Mouse (Mus musculus): ENCODE results near the gene Mphosph6. TPM values are rescaled to one million over a fixed set of nuclear protein-coding genes. Genes with fewer than 3 reads are reported as not detected.

Gene Mphosph6
- polyA plus RNA-seq, 1 experiment from 2014 or later: 54.5 TPM

DNA sequence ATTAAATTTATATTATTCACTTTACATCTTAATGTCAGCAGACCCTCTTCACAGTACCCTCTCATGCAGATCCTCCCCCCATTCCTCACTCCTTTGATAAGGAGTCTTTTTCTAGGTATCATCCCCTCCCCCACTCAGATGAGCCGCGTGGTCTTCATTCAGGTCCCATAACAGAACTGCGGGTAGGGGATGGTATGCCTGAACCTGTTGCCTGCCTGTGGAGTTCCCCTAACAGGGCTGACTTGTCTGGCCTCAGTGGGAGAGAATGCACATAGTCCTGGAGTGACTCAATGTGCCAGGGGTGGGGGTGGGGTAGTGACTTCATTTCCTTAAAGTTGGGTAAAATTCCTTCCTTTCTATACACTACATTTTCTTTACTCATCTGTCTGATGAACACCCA is 15.3 kb downstream of the Mphosph6 start:
- Histone ChIP-seq H3K9ac (no peak overlapping the region), H3K27me3 (replicated peaks) (no peaks in the 10 kb centered on the region), H3K4me3 (replicated peaks) (no peak overlapping the region), H3K36me3 (peaks cover 20% of the 10 kb centered on the region), H3K27ac (no peak overlapping the region), H3K4me1 (replicated peaks) (no peaks in the 10 kb centered on the region), H3K4me2 (replicated peaks) (no peak overlapping the region), H3K9me3 (no peaks in the 10 kb centered on the region)
- ATAC-seq: no peak
- WGBS: 90% methylated on average over 3 of the region's 3 CpGs

DNA sequence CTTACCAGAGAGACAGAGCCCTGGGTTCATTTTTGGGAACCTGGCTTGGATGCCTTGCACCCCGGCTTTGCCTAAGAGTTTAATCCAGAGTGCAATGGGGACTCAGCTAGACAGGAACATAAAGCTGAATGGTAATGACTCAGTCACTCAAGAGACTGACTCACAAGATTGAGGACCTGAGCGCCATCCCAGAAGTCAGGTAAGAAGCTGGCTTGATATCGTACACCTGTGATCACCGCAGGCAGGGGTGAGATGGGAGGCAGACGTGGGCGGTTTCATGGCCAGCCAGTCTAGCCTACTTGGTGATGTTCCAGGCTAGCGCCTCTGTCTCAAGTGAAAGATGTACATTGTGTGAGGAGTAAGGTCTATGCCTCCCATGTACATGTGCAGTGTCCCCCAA is 18.7 kb downstream of the Mphosph6 start:
- Histone ChIP-seq H3K27me3 (replicated peaks) (no peaks in the 10 kb centered on the region), H3K4me3 (replicated peaks) (no peak overlapping the region)
- no peak for ATAC-seq

DNA sequence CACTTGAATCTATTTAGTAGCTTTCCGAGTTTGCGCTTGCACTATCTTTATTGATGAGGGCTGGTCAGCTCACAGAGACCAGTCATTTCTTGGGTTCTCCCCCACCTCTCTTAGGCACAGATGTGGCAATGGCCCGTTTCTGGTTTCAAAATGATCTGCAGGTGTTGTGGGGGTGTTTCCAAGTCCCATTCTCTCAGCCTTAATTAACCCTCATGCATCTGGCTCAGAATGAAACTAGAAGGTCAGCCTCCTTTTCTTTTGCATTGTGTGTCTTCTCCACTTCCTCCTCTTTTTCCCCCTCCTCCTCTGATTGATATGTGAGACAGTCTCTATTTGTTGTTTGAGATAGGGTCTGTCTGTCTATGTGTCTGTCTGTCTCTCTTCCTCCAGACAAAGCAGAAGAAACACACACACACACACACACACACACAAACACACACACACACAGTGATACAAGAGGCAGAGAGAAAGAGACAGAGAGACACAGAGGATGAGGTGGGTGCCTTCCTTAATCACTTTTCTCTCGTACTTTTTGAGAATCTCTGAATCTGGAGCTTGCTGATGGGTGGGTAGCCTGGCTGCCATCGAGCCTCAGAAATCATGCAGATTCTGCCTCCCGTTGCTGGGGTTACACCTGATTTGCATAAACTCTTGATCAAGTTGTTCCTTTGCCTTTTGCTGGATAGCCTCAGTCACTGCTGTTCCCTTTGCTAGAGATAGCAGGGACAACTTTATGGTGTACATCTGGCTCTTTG is 20.2 kb downstream of the Mphosph6 start:
- WGBS: 68% methylated on average over 6 of the region's 6 CpGs
- Histone ChIP-seq H3K4me2 (replicated peaks) (no peak overlapping the region), H3K9me3 (no peaks in the 10 kb centered on the region), H3K27me3 (replicated peaks) (no peaks in the 10 kb centered on the region), H3K4me1 (replicated peaks) (no peaks in the 10 kb centered on the region), H3K4me3 (replicated peaks) (no peak overlapping the region), H3K27ac (no peak overlapping the region), H3K9ac (no peak overlapping the region), H3K36me3 (no peaks in the 10 kb centered on the region)
- ATAC-seq: no peak

More for the DNA sequence above, 18.7 kb downstream of the Mphosph6 start:
- Histone ChIP-seq H3K9ac (no peak overlapping the region), H3K4me1 (replicated peaks) (no peaks in the 10 kb centered on the region), H3K27ac (no peak overlapping the region), H3K9me3 (no peaks in the 10 kb centered on the region), H3K4me2 (replicated peaks) (no peak overlapping the region), H3K36me3 (no peaks in the 10 kb centered on the region)
- 87% methylated on average over 7 of the region's 7 CpGs for WGBS

DNA sequence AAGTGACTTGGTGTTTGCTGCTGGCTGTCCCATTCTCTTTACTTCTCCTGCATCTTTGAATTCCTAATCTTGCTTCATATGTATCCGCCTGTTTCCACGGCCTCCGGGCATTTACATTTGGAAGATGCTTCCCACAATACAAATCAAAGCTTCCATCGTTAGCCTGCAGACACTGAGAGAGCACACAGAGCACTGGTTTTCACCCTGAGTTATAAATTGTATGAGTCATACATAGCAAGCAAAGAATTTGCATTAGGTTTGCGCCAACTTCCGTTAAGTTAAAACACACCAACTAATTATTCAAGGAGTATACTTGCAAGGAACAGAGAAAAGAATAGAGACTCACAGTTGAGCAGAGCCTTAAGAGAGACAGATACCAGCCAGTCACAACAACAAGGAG is 22.4 kb downstream of the Mphosph6 start:
- Histone ChIP-seq H3K4me2 (replicated peaks) (no peak overlapping the region), H3K9me3 (no peaks in the 10 kb centered on the region), H3K4me1 (replicated peaks) (no peaks in the 10 kb centered on the region), H3K27me3 (replicated peaks) (no peaks in the 10 kb centered on the region), H3K4me3 (replicated peaks) (no peak overlapping the region), H3K27ac (no peak overlapping the region), H3K36me3 (no peaks in the 10 kb centered on the region), H3K9ac (no peak overlapping the region)
- ATAC-seq: no peak
- WGBS: 60% methylated on average over 6 of the region's 6 CpGs

DNA sequence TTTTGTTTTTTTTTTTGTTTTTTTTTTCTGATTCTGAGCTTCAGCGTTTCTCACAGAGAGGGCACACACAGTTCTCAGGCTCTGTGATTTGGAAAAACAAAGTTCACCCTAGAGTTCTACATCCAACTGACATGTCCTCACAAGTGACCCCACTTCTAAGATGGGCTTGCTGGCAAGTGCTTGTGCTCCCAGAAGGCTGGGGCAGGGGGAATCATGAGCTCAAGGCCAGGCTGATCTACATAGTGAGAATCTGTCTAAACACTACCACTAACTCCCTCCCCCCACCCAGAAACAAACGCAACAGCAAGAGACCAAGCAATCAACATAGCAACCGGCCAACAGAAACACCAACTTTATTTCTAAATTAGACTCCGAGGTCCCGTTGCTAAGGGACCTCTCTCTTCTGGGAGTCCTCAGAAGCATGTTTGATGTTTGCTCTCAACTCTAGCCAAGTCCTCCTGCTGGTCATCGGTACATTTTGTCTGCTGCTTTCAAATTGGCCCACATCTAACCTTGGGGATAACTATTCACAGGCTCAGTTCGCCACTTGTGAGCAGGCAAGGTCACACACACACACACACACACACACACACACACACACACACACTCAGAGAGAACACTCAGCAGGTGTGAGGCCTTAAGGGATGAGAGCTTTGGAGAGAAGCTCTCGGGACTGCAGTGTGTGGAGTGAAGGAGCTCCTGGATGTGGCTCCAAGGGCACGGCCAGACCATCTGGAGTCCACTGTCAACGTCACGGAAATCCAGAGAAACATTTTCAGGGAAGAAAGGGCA is 23.0 kb downstream of the Mphosph6 start:
- no peak for ATAC-seq
- H3K4me3 ChIP-seq (replicated peaks): no peak overlapping the region

DNA sequence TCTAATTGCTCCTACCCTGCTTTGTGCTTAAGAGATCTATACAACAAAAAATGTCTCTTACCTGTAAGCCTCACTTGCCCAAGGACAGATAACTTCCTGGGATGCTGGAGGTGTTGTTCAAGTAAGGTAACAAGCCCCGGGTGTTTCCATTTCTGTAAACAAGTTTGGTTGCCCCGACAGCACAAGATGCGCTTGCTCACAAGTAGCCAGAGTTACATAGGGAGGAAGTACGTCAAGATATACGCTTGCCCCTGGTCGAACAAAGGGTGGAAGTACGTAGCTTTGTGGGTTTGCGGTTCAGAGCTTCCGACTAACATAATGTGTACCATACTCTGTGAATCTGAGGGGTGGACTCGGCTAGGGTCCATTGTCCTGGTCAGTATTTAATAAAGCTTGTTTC is 25.7 kb downstream of the Mphosph6 start:
- H3K27me3 ChIP-seq (replicated peaks): no peaks in the 10 kb centered on the region
- no peak for ATAC-seq
- no peak overlapping the region for H3K27ac ChIP-seq
- no peak overlapping the region for H3K9ac ChIP-seq
- no peak overlapping the region for H3K4me2 ChIP-seq (replicated peaks)
- no peaks in the 10 kb centered on the region for H3K4me1 ChIP-seq (replicated peaks)
- H3K36me3 ChIP-seq: no peaks in the 10 kb centered on the region
- WGBS: 79% methylated on average over 10 of the region's 10 CpGs
- H3K9me3 ChIP-seq: no peaks in the 10 kb centered on the region
- no peak overlapping the region for H3K4me3 ChIP-seq (replicated peaks)

More for the DNA sequence above, 23.0 kb downstream of the Mphosph6 start:
- Histone ChIP-seq H3K4me2 (replicated peaks) (no peak overlapping the region), H3K36me3 (no peaks in the 10 kb centered on the region), H3K9ac (no peak overlapping the region), H3K4me1 (replicated peaks) (no peaks in the 10 kb centered on the region), H3K27ac (no peak overlapping the region), H3K27me3 (replicated peaks) (no peaks in the 10 kb centered on the region), H3K9me3 (no peaks in the 10 kb centered on the region)
- WGBS: 62% methylated on average over 11 of the region's 11 CpGs

- ATAC-seq: no peak
- 46% methylated on average over 10 of the region's 10 CpGs for WGBS
- no peak overlapping the region for H3K27ac ChIP-seq
- H3K9ac ChIP-seq: no peak overlapping the region
- no peaks in the 10 kb centered on the region for H3K4me1 ChIP-seq (replicated peaks)
- H3K9me3 ChIP-seq: no peaks in the 10 kb centered on the region
- no peak overlapping the region for H3K4me3 ChIP-seq (replicated peaks)
- H3K4me2 ChIP-seq (replicated peaks): no peak overlapping the region
- H3K36me3 ChIP-seq: no peaks in the 10 kb centered on the region
- H3K27me3 ChIP-seq (replicated peaks): no peaks in the 10 kb centered on the region
Observed at GRCm38 (mm10) chr8:117775626-117776025, 26.1 kb downstream of the Mphosph6 start.

DNA sequence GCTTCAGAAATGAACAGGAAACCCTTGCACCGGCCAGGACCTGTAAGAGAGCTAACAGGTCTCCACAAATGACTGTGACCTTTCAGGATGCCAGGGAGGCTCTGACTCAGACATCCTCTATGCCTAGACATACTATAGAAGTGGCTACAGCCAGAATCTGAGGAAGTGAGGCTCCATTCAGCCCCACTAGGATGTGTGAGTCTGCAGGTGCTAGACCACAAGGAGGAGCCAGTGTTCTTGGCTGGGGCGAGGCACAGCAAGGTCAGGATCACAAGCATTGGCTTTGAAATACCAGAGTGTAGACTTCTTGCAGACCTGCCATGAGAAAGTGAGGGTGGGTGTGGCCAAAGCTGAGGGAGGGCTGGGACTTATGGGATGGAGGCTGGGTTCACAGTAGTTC is 29.1 kb downstream of the Mphosph6 start:
- no peak overlapping the region for H3K4me2 ChIP-seq (replicated peaks)
- H3K27ac ChIP-seq: no peak overlapping the region
- no peaks in the 10 kb centered on the region for H3K4me1 ChIP-seq (replicated peaks)
- no peaks in the 10 kb centered on the region for H3K27me3 ChIP-seq (replicated peaks)
- no peak for ATAC-seq
- 41% methylated on average over 2 of the region's 2 CpGs for WGBS
- H3K9me3 ChIP-seq: no peaks in the 10 kb centered on the region
- no peaks in the 10 kb centered on the region for H3K36me3 ChIP-seq
- no peak overlapping the region for H3K9ac ChIP-seq
- no peak overlapping the region for H3K4me3 ChIP-seq (replicated peaks)

DNA sequence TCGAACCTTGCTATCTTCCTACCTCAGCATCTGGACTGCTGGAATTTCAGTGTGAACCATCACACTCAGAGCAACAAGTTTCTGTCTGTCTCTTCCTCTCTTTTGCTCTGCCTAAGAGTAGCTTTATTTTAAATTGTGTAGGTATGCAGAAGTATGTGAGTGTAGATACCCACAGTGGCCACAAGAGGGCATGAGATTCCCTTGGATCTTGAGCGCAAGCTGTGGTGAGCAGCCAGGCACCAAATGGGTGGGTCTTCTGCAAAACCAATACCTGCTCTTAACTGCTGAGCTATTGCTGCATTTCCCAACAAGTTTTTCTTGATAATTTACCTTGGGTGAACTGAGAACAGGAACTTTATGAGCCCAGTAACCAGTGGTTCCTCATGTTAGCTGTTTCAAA is 29.6 kb downstream of the Mphosph6 start:
- 69% methylated on average over 2 of the region's 2 CpGs for WGBS
- no peak for ATAC-seq
- no peak overlapping the region for H3K27ac ChIP-seq

DNA sequence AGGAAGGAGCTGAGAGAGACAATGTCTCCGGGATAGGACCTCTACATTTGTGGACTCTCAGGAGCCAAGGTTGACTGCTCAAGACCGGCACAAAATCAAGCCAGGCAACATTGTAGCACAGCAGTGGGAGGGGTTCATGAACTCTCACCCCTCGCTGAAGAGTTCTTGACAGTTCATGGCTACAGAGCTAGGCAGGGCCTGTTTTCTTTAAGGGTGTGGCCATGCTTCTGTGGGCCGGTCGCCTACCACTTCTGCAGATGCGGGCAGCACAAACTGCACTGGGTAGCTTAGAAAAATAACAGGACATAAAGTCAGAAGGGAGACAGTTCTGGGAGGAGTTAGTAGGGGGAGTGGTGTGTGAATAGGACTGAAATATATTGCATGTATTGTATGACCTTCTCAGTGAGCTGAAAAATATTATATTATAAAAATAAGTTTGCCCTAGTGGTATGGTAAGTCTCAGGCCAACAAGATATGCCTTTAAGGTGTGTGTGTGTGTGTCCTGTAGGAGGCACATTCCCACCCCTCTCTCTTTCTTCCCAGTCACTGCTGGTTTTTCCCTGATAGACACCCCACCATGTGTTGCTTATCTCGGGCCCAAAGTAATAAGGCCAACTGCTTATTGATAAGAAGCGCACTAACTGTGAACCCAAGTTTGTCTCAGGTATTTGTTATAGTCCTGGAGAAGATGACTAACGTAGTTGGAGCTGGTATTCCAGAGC is 30.5 kb downstream of the Mphosph6 start:
- Histone ChIP-seq H3K9me3 (no peaks in the 10 kb centered on the region), H3K27ac (no peak overlapping the region), H3K9ac (no peak overlapping the region), H3K4me2 (replicated peaks) (no peak overlapping the region), H3K4me1 (replicated peaks) (no peaks in the 10 kb centered on the region), H3K36me3 (no peaks in the 10 kb centered on the region), H3K27me3 (replicated peaks) (no peaks in the 10 kb centered on the region), H3K4me3 (replicated peaks) (no peak overlapping the region)
- WGBS: 60% methylated on average over 9 of the region's 9 CpGs
- peak; percentile 77 for ATAC-seq

More for the DNA sequence above, 29.6 kb downstream of the Mphosph6 start:
- Histone ChIP-seq H3K4me1 (replicated peaks) (no peaks in the 10 kb centered on the region), H3K27me3 (replicated peaks) (no peaks in the 10 kb centered on the region), H3K36me3 (no peaks in the 10 kb centered on the region), H3K4me2 (replicated peaks) (no peak overlapping the region), H3K4me3 (replicated peaks) (no peak overlapping the region), H3K9me3 (no peaks in the 10 kb centered on the region), H3K9ac (no peak overlapping the region)

- Histone ChIP-seq H3K4me3 (replicated peaks) (no peak overlapping the region), H3K9me3 (no peaks in the 10 kb centered on the region), H3K27ac (no peak overlapping the region), H3K27me3 (replicated peaks) (no peaks in the 10 kb centered on the region), H3K36me3 (no peaks in the 10 kb centered on the region), H3K4me1 (replicated peaks) (no peaks in the 10 kb centered on the region), H3K4me2 (replicated peaks) (no peak overlapping the region), H3K9ac (no peak overlapping the region)
- ATAC-seq: no peak
- 74% methylated on average over 7 of the region's 7 CpGs for WGBS
Observed at GRCm38 (mm10) chr8:117768971-117769370, 32.8 kb downstream of the Mphosph6 start.

DNA sequence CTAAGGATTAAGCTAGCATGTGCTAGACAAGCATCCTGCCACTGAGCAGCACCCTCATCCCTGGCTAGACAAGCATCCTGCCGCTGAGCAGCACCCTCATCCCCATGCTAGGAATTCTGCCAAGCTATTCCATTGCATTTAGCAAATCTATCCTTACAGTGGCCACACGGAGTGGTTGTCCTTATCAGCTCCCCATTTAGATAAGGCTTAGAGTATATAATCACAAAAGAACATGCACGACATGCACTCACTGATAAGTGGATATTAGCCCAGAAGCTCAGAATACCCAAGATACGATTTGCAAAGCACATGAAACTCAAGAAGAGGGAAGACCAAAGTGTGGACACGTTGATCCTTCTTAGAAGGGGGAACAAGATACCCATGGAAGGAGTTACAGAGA is 35.8 kb downstream of the Mphosph6 start:
- peak; percentile 69 for ATAC-seq
- Histone ChIP-seq H3K4me3 (replicated peaks) (no peak overlapping the region), H3K9me3 (no peaks in the 10 kb centered on the region), H3K27ac (no peak overlapping the region), H3K4me2 (replicated peaks) (no peak overlapping the region), H3K36me3 (no peaks in the 10 kb centered on the region), H3K27me3 (replicated peaks) (no peaks in the 10 kb centered on the region), H3K4me1 (replicated peaks) (no peaks in the 10 kb centered on the region), H3K9ac (no peak overlapping the region)
- 47% methylated on average over 5 of the region's 5 CpGs for WGBS
